Mouse (Mus musculus) midbrain, embryonic 11.5 days (tissue): ENCODE data around the gene Pla2g4a. TPM values are rescaled to one million over a fixed set of nuclear protein-coding genes. Genes with fewer than 3 reads are reported as not detected.

ENCODE experiments used
- ATAC-seq: fragments of 200-750 bp; cut with Nextera tagmentation; 2 replicates; pipeline ENCODE4 v1.8.0; 2017; ENCODE audit warnings: moderate TSS enrichment, moderate library complexity; ENCODE audit not compliant: low FRiP score
- DNase-seq: peaks from one replicate; pipeline ENCODE4 v3.0.0; 2015; ENCODE audit warnings: low spot score; ENCODE audit errors: missing footprints
- H3K27ac ChIP-seq: fragments of 300-500 bp; sonication (generic); 2 replicates; pipeline ENCODE4 v1.5.1; 2014; ENCODE audit warnings: low read depth, low read length
- H3K27me3 ChIP-seq: fragments of 300-500 bp; sonication (generic); 2 replicates; pipeline ENCODE4 v1.6.1; 2014; ENCODE audit warnings: mild to moderate bottlenecking, low read length, moderate library complexity, mixed read lengths; ENCODE audit not compliant: control insufficient read depth, insufficient read depth
- H3K36me3 ChIP-seq: fragments of 300-500 bp; sonication (generic); 2 replicates; pipeline ENCODE4 v1.6.1; 2014; ENCODE audit warnings: mild to moderate bottlenecking, low read length, moderate library complexity, mixed read lengths; ENCODE audit not compliant: control insufficient read depth, insufficient read depth
- H3K4me1 ChIP-seq: fragments of 300-500 bp; sonication (generic); 2 replicates; pipeline ENCODE4 v1.6.1; 2014; ENCODE audit warnings: low read length; ENCODE audit not compliant: control insufficient read depth, insufficient read depth
- H3K4me2 ChIP-seq: fragments of 300-500 bp; sonication (generic); 2 replicates; pipeline ENCODE4 v1.6.1; 2014; ENCODE audit warnings: mild to moderate bottlenecking, moderate library complexity
- H3K4me3 ChIP-seq: fragments of 300-500 bp; sonication (generic); 2 replicates; pipeline ENCODE4 v1.5.1; 2014; ENCODE audit warnings: low read depth, low read length
- H3K9ac ChIP-seq: fragments of 300-500 bp; sonication (generic); 2 replicates; pipeline ENCODE4 v1.6.1; 2014; ENCODE audit warnings: low read length
- H3K9me3 ChIP-seq: fragments of 300-500 bp; sonication (generic); 2 replicates; pipeline ENCODE4 v1.6.1; 2016; ENCODE audit warnings: low read length; ENCODE audit not compliant: control insufficient read depth
- WGBS: fragments of 180-500 bp; shearing (Covaris S2); extraction: QIAGEN DNeasy Blood & Tissue Kit; methylation state at CpG from one replicate; pipeline ENCODE4 v1.1.7; 2014; 5-methylcytosine and 5-hydroxymethylcytosine counted together
- polyA plus RNA-seq: library from polyadenylated mRNA; unstranded; fragments of >200 nt; fragmentation: Nextera tagmentation; extraction: Ambion mirVana; gene quantifications from 2 replicates; pipeline ENCODE4 v1.2.1, GENCODE M21; 2014

Pla2g4a gene
- polyA plus RNA-seq, 1 experiment from 2014 or later: 3.6 TPM

GRCm38 (mm10) chr1:149832514-149832913, 128.6 kb downstream of the Pla2g4a start:
- H3K27me3 ChIP-seq: no peaks in the 10 kb centered on the region
- ATAC-seq (no peak), DNase-seq (no peak)
- H3K36me3 ChIP-seq: no peaks in the 10 kb centered on the region
- H3K9me3 ChIP-seq: no peaks in the 10 kb centered on the region
- H3K9ac ChIP-seq: no peak overlapping the region
- 92% methylated on average over 1 of the region's 1 CpGs for WGBS
- H3K4me1 ChIP-seq: no peaks in the 10 kb centered on the region
- H3K4me2 ChIP-seq: no peak overlapping the region
- no peak overlapping the region for H3K4me3 ChIP-seq
- H3K27ac ChIP-seq: no peak overlapping the region

GRCm38 (mm10) chr1:149831100-149831499, 130.0 kb downstream of the Pla2g4a start:
- Histone ChIP-seq H3K36me3 (no peaks in the 10 kb centered on the region), H3K9ac (no peak overlapping the region), H3K27me3 (no peaks in the 10 kb centered on the region), H3K9me3 (no peaks in the 10 kb centered on the region), H3K4me2 (no peak overlapping the region), H3K27ac (no peak overlapping the region), H3K4me1 (no peaks in the 10 kb centered on the region), H3K4me3 (no peak overlapping the region)
- ATAC-seq (no peak), DNase-seq (no peak)
- 95% methylated on average over 1 of the region's 1 CpGs for WGBS

GRCm38 (mm10) chr1:149813616-149814345, 147.3 kb downstream of the Pla2g4a start:
- H3K27ac ChIP-seq: no peak overlapping the region
- H3K4me2 ChIP-seq: no peak overlapping the region
- no peaks in the 10 kb centered on the region for H3K9me3 ChIP-seq
- DNase-seq (no peak), ATAC-seq (no peak)
- no peak overlapping the region for H3K9ac ChIP-seq
- no peaks in the 10 kb centered on the region for H3K27me3 ChIP-seq
- no peaks in the 10 kb centered on the region for H3K4me1 ChIP-seq
- H3K36me3 ChIP-seq: no peaks in the 10 kb centered on the region
- WGBS: 93% methylated on average over 4 of the region's 4 CpGs
- H3K4me3 ChIP-seq: no peak overlapping the region

- Histone ChIP-seq H3K36me3 (no peaks in the 10 kb centered on the region), H3K9me3 (no peaks in the 10 kb centered on the region), H3K4me2 (no peak overlapping the region), H3K27me3 (no peaks in the 10 kb centered on the region), H3K9ac (no peak overlapping the region), H3K27ac (no peak overlapping the region), H3K4me3 (no peak overlapping the region), H3K4me1 (no peaks in the 10 kb centered on the region)
- DNase-seq (no peak), ATAC-seq (no peak)
- 86% methylated on average over 1 of the region's 1 CpGs for WGBS
These were observed 151.6 kb downstream of the Pla2g4a start for GRCm38 (mm10) chr1:149809527-149809926.

Other genes starting within 250 kb of the Pla2g4a start
- gene Ptgs2, start 138.7 kb upstream of the Pla2g4a start, polyA plus RNA-seq: 0.10 and 0.15 TPM in 2 replicates